Mouse (Mus musculus) thymus, adult 2 months (tissue): ENCODE data around the gene Tpte.

Experiments used
- CTCF ChIP-seq: fragments of 200-500 bp; IDR thresholded peaks from 2 replicates; pipeline ENCODE4 v1.5.1; 2012; ENCODE audit warnings: mild to moderate bottlenecking, control low read depth, low read length, moderate library complexity, borderline replicate concordance; ENCODE audit not compliant: control insufficient read depth, poor library complexity, insufficient read depth; ENCODE audit errors: extremely low read depth
- POLR2A ChIP-seq: fragments of 200-500 bp; IDR thresholded peaks from 2 replicates; pipeline ENCODE4 v1.6.1; 2012; ENCODE audit warnings: mild to moderate bottlenecking, low read length, control low read depth, moderate library complexity; ENCODE audit not compliant: control insufficient read depth, poor library complexity, insufficient read depth; ENCODE audit errors: extremely low read depth

- TF ChIP-seq POLR2A (no peak), CTCF (no peak)
These were observed 128.1 kb downstream of the Tpte start, which contains the start of gene Mrps31 for GRCm38 (mm10) chr8:22411282-22411702.
